Mouse (Mus musculus) CH12.LX (cell line): ENCODE measurements at regions not wholly inside any gene's neighbourhood (a gene's known extent, or its start where the extent isn't known, plus 50 kb on each side); places are given as distances from the start of the nearest gene placed in this dataset.

Experiments
- DNase-seq: peaks from one replicate; pipeline ENCODE4 v3.0.0-alpha.2; 2013; ENCODE audit errors: extremely low read depth
- H3K27ac ChIP-seq: 2 replicates; pipeline ENCODE4 v1.5.1; 2012; ENCODE audit warnings: low read depth, mild to moderate bottlenecking, control low read depth, moderate library complexity; ENCODE audit not compliant: insufficient read depth
- H3K27me3 ChIP-seq: replicated peaks from 2 replicates; pipeline ENCODE3; 2012; ENCODE audit warnings: inconsistent platforms
- H3K36me3 ChIP-seq, 2 experiments: replicated peaks in 1 of 2; 2 replicates each; pipeline versions ENCODE3 to v1.6.1; 2012; ENCODE audit warnings: inconsistent platforms in 1 of 2, low read length in 1 of 2, mild to moderate bottlenecking in 1 of 2, mixed read lengths in 1 of 2, moderate library complexity in 1 of 2; ENCODE audit not compliant: control insufficient read depth in 1 of 2, insufficient read depth in 1 of 2
- H3K4me1 ChIP-seq, 2 experiments: 2 replicates each; pipeline ENCODE4 v1.6.1; 2012; ENCODE audit warnings: inconsistent platforms in 1 of 2, moderate library complexity in 1 of 2; ENCODE audit not compliant: insufficient read depth in 2 of 2, control insufficient read depth in 1 of 2
- H3K4me2 ChIP-seq: 2 replicates; pipeline ENCODE4 v1.6.1; 2012; ENCODE audit warnings: low read depth, mild to moderate bottlenecking, control low read depth; ENCODE audit not compliant: poor library complexity, insufficient read depth, severe bottlenecking
- H3K4me3 ChIP-seq, 3 experiments: fragments of 150-350 bp in 1 of 3; sonication (generic) in 1 of 3; replicated peaks in 1 of 3; 2 replicates each; pipeline versions ENCODE3 to v1.5.1; 2011 to 2012; ENCODE audit warnings: low read depth in 2 of 3, low read length in 2 of 3, mild to moderate bottlenecking in 2 of 3, moderate library complexity in 2 of 3, control low read depth in 1 of 3, improper control_type of control experiment in 1 of 3, inconsistent platforms in 1 of 3, mixed read lengths in 1 of 3; ENCODE audit not compliant: poor library complexity in 1 of 3
- H3K79me2 ChIP-seq: replicated peaks from 2 replicates; pipeline ENCODE4 v1.6.1; 2012; ENCODE audit warnings: mild to moderate bottlenecking, moderate library complexity; ENCODE audit not compliant: control insufficient read depth, poor library complexity, insufficient read depth, severe bottlenecking; ENCODE audit errors: extremely low read depth
- H3K9ac ChIP-seq: 2 replicates; pipeline ENCODE4 v1.6.1; 2012; ENCODE audit warnings: low read depth, mild to moderate bottlenecking, control low read depth, moderate library complexity; ENCODE audit not compliant: insufficient read depth
- H3K9me3 ChIP-seq: replicated peaks from 2 replicates; pipeline ENCODE3; 2012; ENCODE audit warnings: low read length, inconsistent platforms, mixed read lengths
- CHD2 ChIP-seq: IDR thresholded peaks from 2 replicates; pipeline ENCODE4 v1.6.1; 2011; ENCODE audit warnings: low read length, improper control_type of control experiment
- CTCF ChIP-seq, 2 experiments: IDR thresholded peaks in 1 of 2; conservative IDR thresholded peaks in 1 of 2; 2 replicates each; pipeline ENCODE4 v1.5.1; 2011 to 2012; ENCODE audit warnings: low read depth in 2 of 2, low read length in 2 of 2, improper control_type of control experiment in 1 of 2, inconsistent platforms in 1 of 2, mild to moderate bottlenecking in 1 of 2, moderate library complexity in 1 of 2
- E2F4 ChIP-seq: IDR thresholded peaks from 2 replicates; pipeline ENCODE4 v1.6.1; 2011; ENCODE audit warnings: low read depth, low read length, improper control_type of control experiment; ENCODE audit not compliant: insufficient replicate concordance
- EP300 ChIP-seq: IDR thresholded peaks from 2 replicates; pipeline ENCODE4 v1.6.1; 2011; ENCODE audit warnings: low read length, improper control_type of control experiment
- JUN ChIP-seq: IDR thresholded peaks from 2 replicates; pipeline ENCODE4 v1.6.1; 2011; ENCODE audit warnings: low read depth, mild to moderate bottlenecking, low read length, improper control_type of control experiment, moderate library complexity; ENCODE audit not compliant: insufficient read depth
- KAT2A ChIP-seq: IDR thresholded peaks from 2 replicates; pipeline ENCODE4 v1.6.1; 2012; ENCODE audit warnings: low read length, improper control_type of control experiment, inconsistent platforms; ENCODE audit not compliant: insufficient replicate concordance
- MAFK ChIP-seq: IDR thresholded peaks from 2 replicates; pipeline ENCODE4 v1.6.1; 2011; ENCODE audit warnings: low read length, improper control_type of control experiment; ENCODE audit not compliant: insufficient replicate concordance
- MAX ChIP-seq: IDR thresholded peaks from 2 replicates; pipeline ENCODE4 v1.6.1; 2011; ENCODE audit warnings: low read length, improper control_type of control experiment
- MAZ ChIP-seq: IDR thresholded peaks from 2 replicates; pipeline ENCODE4 v1.6.1; 2012; ENCODE audit warnings: low read depth, mild to moderate bottlenecking, inconsistent platforms, low read length, improper control_type of control experiment, moderate library complexity
- MXI1 ChIP-seq: IDR thresholded peaks from 2 replicates; pipeline ENCODE4 v1.6.1; 2011; ENCODE audit warnings: mild to moderate bottlenecking, low read depth, low read length, improper control_type of control experiment
- NRF1 ChIP-seq: IDR thresholded peaks from 2 replicates; pipeline ENCODE4 v1.6.1; 2014; ENCODE audit warnings: low read depth, mild to moderate bottlenecking, inconsistent platforms, low read length, improper control_type of control experiment, moderate library complexity
- RCOR1 ChIP-seq: conservative IDR thresholded peaks from 2 replicates; pipeline ENCODE4 v1.6.1; 2012; ENCODE audit warnings: low read depth, mild to moderate bottlenecking, inconsistent platforms, low read length, improper control_type of control experiment
- SMC3 ChIP-seq: IDR thresholded peaks from 2 replicates; pipeline ENCODE4 v1.6.1; 2011; ENCODE audit warnings: low read depth, low read length, improper control_type of control experiment
- TCF12 ChIP-seq: IDR thresholded peaks from 2 replicates; pipeline ENCODE4 v1.6.1; 2014; ENCODE audit warnings: low read depth, mild to moderate bottlenecking, inconsistent platforms, low read length, improper control_type of control experiment
- ZKSCAN1 ChIP-seq: IDR thresholded peaks from 2 replicates; pipeline ENCODE4 v1.6.1; 2012; ENCODE audit warnings: low read depth, inconsistent platforms, low read length, improper control_type of control experiment, borderline replicate concordance
- ZNF384 ChIP-seq: IDR thresholded peaks from 2 replicates; pipeline ENCODE4 v1.6.1; 2012; ENCODE audit warnings: low read depth, low read length, improper control_type of control experiment, inconsistent platforms
- dilution Hi-C: fragments of 300-500 bp; cut with MboI; formaldehyde crosslinking; loops from 2 replicates; pipeline ENCODE4 v1.14.3; 2020; ENCODE audit warnings: low sequenced_read_pairs; ENCODE audit not compliant: extremely low pct_unique_long_range_greater_than_20kb, extremely low pct_ligation_motif_present
- in situ Hi-C: fragments of 300-500 bp; cut with MboI; formaldehyde crosslinking; loops from 3 replicates; pipeline ENCODE4 v1.14.3; 2019; ENCODE audit warnings: low sequenced_read_pairs, low pct_ligation_motif_present, low pct_unique_long_range_greater_than_20kb, mixed read lengths

DNA sequence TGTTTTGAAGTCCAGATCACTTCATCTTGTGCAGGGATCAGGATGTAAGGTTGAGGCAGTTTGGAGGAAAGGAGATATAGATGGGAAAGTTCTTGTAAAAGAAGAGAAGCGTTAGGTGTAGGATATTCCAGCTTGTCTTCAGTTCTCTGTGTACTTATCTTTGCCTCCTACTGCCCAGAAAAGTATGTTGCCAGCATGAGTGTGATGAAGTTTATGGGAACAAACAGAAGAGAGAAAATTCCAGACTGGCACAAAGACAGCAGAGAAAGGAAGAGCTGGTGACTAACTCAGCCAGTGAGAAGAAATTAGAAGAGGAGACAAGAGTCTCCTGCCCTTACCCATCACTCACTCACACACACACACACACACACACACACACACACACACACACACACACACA is 582.5 kb downstream of the Gm19410 start:
- no peak overlapping the region for H3K27ac ChIP-seq
- no peaks in the 10 kb centered on the region for H3K79me2 ChIP-seq
- H3K27me3 ChIP-seq: no peaks in the 10 kb centered on the region
- H3K9ac ChIP-seq: no peak overlapping the region
- 0 out of 4 replicates have a peak, but pooled peaks cover 0 to 3% of the 10 kb centered on the region in 2 experiments for H3K4me1 ChIP-seq
- H3K4me3 ChIP-seq: no peak overlapping the region
- dilution Hi-C loops (no loop called here), in situ Hi-C loops (loop anchor here (5.0 to 10.0 kb wide), 3 partner anchors 146 to 613 kb away; no protein-coding TSS in a partner anchor)
- H3K36me3 ChIP-seq: no peaks in the 10 kb centered on the region
- no peak for DNase-seq
- H3K4me2 ChIP-seq: no peak overlapping the region
- no peaks in the 10 kb centered on the region for H3K9me3 ChIP-seq
- TF ChIP-seq MAZ (no peak), TCF12 (no peak), NRF1 (no peak), CHD2 (no peak), ZNF384 (no peak), KAT2A (no peak), MAFK (no peak)

GRCm38 (mm10) chr8:36354926-36355325 is 589.3 kb downstream of the Gm19410 start:
- dilution Hi-C loops (no loop called here), in situ Hi-C loops (no loop called here)
- Histone ChIP-seq H3K9me3 (no peaks in the 10 kb centered on the region), H3K27ac (no peak overlapping the region), H3K9ac (no peak overlapping the region), H3K27me3 (peaks cover 2% of the 10 kb centered on the region), H3K4me2 (no peak overlapping the region), H3K4me3 (no peak overlapping the region), H3K4me1 (no peaks in the 10 kb centered on the region), H3K36me3 (no peaks in the 10 kb centered on the region), H3K79me2 (no peaks in the 10 kb centered on the region)
- DNase-seq: no peak
- TF ChIP-seq MXI1 (no peak), RCOR1 (no peak), CTCF (conservative IDR thresholded peaks at IDR 0.05 in 1 of 2, IDR thresholded peaks at IDR 0.05 in 1 of 2; ENCODE audit: low read depth in 2 of 2, low read length in 2 of 2) (no peak), MAX (no peak), TCF12 (no peak), SMC3 (no peak), JUN (no peak)

DNA sequence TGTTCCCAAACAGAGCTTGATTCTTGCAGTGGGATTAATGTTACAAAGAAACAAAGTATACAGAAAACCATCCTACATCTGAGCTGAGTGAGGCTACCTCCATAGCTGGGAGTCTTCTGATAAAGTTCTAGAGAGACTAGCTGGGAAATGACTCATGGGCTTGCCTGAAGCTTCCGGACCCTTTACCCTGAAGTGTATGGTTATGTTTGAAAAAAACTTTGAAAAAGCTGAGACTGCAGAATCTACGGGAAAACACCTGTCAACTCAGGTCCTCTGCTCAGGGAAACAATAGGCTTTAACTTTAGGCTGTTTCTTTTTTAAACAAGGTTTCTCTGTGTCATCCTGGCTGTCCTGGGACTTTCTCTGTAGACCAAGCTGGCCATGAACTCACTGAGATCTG is 593.4 kb downstream of the Gm19410 start:
- Histone ChIP-seq H3K27ac (no peak overlapping the region), H3K4me1 (no peaks in the 10 kb centered on the region), H3K36me3 (no peaks in the 10 kb centered on the region)
- dilution Hi-C loops: no loop called here
- TF ChIP-seq JUN: no peak
- TF ChIP-seq EP300: no peak
- no peak for TF ChIP-seq ZKSCAN1
- no peak for TF ChIP-seq CTCF (conservative IDR thresholded peaks at IDR 0.05 in 1 of 2, IDR thresholded peaks at IDR 0.05 in 1 of 2; ENCODE audit: low read depth in 2 of 2, low read length in 2 of 2)
- TF ChIP-seq MAFK: peak; percentile 76
- TF ChIP-seq E2F4: no peak
- TF ChIP-seq MAZ: no peak
- TF ChIP-seq, all 38 proteins: peak for 1
- peaks cover 2% of the 10 kb centered on the region for H3K27me3 ChIP-seq
- H3K9me3 ChIP-seq: no peaks in the 10 kb centered on the region
- in situ Hi-C loops: no loop called here
- no peak overlapping the region for H3K4me2 ChIP-seq
- H3K79me2 ChIP-seq: no peaks in the 10 kb centered on the region
- H3K4me3 ChIP-seq: no peak overlapping the region
- no peak for DNase-seq
- H3K9ac ChIP-seq: no peak overlapping the region
